Mouse (Mus musculus) heart, adult 18-20 months (tissue): ENCODE measurements around the gene Kif12. TPM values are rescaled to one million over a fixed set of nuclear protein-coding genes. Genes with fewer than 3 reads are reported as not detected.
A peak's percentile ranks its signal among the peaks of the same experiment; 100 is the strongest.

Source experiments
- DNase-seq, 2 experiments: peaks; one replicate each; pipeline ENCODE4 v3.0.0; 2021 to 2022; ENCODE audit warnings: mixed read lengths in 1 of 2
- long read RNA-seq, 2 experiments: library from polyadenylated mRNA; stranded (forward); transcript quantifications; one replicate each; pipeline ENCODE4 v2.0.0; 2021
- total RNA-seq, 2 experiments: library from RNA; stranded (reverse); gene quantifications; 2 replicates each; pipeline ENCODE4 v1.2.3; 2021

Kif12 gene
- total RNA-seq: not detected
- long read RNA-seq, experiment 1: 0 reads
- long read RNA-seq, experiment 2: 0 reads

GRCm38 (mm10) chr4:63171969-63172685 lies at the start of gene Kif12:
Kif12 (minus strand) TSS chr4:63172131.
- DNase-seq: no peak

GRCm38 (mm10) chr4:63221096-63221958 lies 49.4 kb upstream of the Kif12 start:
- DNase-seq: peak; percentile 72 to 87

GRCm38 (mm10) chr4:63219635-63220034 lies 47.7 kb upstream of the Kif12 start:
- DNase-seq: no peak

GRCm38 (mm10) chr4:63219059-63219458 lies 47.1 kb upstream of the Kif12 start:
- DNase-seq: no peak

- DNase-seq: peak in 1 of 2 experiments; percentile 22
Observed at GRCm38 (mm10) chr4:63217513-63217912, 45.6 kb upstream of the Kif12 start.

- peak in 1 of 2 experiments; percentile 46 for DNase-seq
Observed at GRCm38 (mm10) chr4:63216566-63216965, 44.6 kb upstream of the Kif12 start.

GRCm38 (mm10) chr4:63215993-63216531 lies 44.1 kb upstream of the Kif12 start:
- peak; percentile 62 to 65 for DNase-seq

GRCm38 (mm10) chr4:63215185-63215992 lies 43.5 kb upstream of the Kif12 start:
- DNase-seq: peak; percentile 81 to 87

GRCm38 (mm10) chr4:63213907-63214621 lies 42.1 kb upstream of the Kif12 start, which contains the start of gene Col27a1:
Col27a1 (plus strand) TSS chr4:63214004.
- DNase-seq: peak in 1 of 2 experiments; percentile 26

- peak in 1 of 2 experiments; percentile 47 for DNase-seq
Observed at GRCm38 (mm10) chr4:63205583-63205982, 33.7 kb upstream of the Kif12 start.

GRCm38 (mm10) chr4:63203874-63204273 lies 31.9 kb upstream of the Kif12 start:
- no peak for DNase-seq

GRCm38 (mm10) chr4:63199366-63199765 lies 27.4 kb upstream of the Kif12 start:
- no peak for DNase-seq

GRCm38 (mm10) chr4:63194366-63194765 lies 22.4 kb upstream of the Kif12 start:
- no peak for DNase-seq

- DNase-seq: no peak
Observed at GRCm38 (mm10) chr4:63191641-63192040, 19.7 kb upstream of the Kif12 start.

- DNase-seq: peak in 1 of 2 experiments; percentile 9
Observed at GRCm38 (mm10) chr4:63186281-63186870, 14.4 kb upstream of the Kif12 start.

- peak; percentile 49 to 68 for DNase-seq
Observed at GRCm38 (mm10) chr4:63181556-63181955, 9.6 kb upstream of the Kif12 start.

GRCm38 (mm10) chr4:63171122-63171521 lies 809 bp downstream of the Kif12 start:
- no peak for DNase-seq

GRCm38 (mm10) chr4:63170061-63170460 lies 1.9 kb downstream of the Kif12 start:
- no peak for DNase-seq

- no peak for DNase-seq
Observed at GRCm38 (mm10) chr4:63166323-63166722, 5.6 kb downstream of the Kif12 start.

GRCm38 (mm10) chr4:63165636-63166035 lies 6.3 kb downstream of the Kif12 start:
- no peak for DNase-seq
